Mouse (Mus musculus) mouse embryonic stem cell (cell line): ENCODE measurements around the gene Dmxl2.

Experiments used
- in situ Hi-C, 2 experiments: fragments of 300-500 bp; cut with MboI; formaldehyde crosslinking; loops; 1 replicate in 1 of 2; 3 replicates in 1 of 2; pipeline ENCODE4 v1.14.3; 2019 to 2020; ENCODE audit warnings: low sequenced_read_pairs in 2 of 2, low pct_unique_long_range_greater_than_20kb in 1 of 2, mixed read lengths in 1 of 2; ENCODE audit not compliant: unreplicated experiment in 1 of 2

Dmxl2 gene

DNA sequence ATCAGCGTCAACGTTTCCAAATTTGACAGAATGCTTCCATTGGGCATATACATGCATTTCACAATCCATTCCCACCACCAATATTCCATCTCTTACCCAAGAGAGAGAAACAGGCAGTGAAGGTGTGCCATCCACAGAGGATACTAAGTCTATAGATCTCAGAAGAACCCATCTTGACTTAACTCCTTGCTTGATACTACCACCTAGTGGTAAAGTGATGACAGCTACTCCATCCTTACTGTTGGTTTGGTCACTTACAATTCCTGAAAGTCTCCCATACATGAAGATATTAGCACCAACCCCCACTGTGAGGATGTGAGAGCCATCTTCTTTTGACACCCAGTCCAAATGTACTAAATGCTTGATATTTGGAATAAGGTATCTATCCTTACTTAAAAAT lies 85.2 kb downstream of the Dmxl2 start:
- in situ Hi-C loops = loop anchor here (5.0 to 25.0 kb wide), 2 partner anchors 219 to 229 kb away; no protein-coding TSS in a partner anchor

DNA sequence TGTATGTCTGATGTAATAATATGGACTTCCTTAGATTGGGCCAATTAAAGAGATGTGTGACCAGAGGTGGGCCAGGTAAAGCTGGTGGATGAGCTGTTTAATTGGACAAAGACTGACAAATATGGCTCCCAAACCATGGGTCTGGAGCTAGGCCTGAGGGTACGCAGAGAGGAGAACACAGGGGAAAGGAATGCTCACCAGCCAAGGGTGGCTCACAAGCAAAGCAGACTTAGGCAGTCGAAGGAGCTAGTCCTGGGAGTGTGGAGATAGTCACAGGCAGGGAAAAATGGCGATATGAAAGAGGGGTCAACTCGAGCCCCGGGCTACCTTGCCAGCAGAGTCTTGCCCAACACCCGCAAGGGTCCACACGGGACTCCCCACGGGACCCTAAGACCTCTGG lies 144.7 kb downstream of the Dmxl2 start:
- in situ Hi-C loops = no loop called here

DNA sequence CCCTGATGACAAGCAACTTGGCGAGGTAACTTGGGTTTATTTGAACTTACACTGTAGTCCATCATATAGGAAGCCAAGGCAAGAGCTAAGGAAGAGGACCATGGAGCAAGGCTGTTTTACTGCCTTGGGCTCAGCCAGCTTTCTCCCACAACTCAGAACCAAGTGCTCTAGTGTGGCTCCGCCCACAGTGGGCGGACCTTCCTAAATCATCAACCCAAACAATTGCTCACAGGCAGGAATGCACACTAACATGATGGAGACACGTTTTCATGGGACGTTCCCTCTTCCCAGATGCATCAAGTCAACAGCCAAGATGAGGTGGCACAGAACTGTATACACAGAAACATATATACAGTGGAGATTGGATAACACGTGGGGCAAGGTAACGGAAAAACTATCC lies 159.4 kb downstream of the Dmxl2 start:
- in situ Hi-C loops = no loop called here

DNA sequence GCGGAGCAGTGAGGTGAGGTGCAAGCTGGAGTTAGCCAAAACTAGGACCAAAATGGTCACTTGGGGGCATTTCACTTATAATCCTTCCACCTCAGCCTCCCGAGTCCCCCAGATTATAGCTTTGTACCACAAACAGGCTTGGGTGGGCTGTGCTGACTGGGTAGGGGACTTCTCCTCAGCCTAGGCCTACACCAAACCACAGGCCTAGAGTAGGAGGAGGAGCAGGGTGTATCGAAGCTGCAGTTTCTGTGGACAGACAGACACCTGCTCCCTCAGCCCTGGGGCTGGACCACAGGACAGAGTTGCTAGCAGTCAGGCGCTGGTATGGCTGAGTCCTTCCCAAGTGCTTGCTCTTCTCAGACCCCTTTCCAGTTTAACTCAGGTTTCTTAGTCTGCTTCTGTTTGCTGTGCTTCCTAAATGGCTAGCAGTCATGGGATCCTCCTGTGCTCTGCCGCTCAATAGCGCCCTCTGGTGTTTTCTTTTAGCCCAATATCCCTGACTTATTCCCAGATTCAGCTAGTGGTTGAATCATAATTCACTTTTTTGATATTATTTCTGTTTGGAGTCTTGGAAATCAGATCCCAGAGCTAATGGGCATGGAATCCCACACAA lies 164.8 kb downstream of the Dmxl2 start:
- in situ Hi-C loops = loop anchor here in 1 of 2 experiments (10.0 kb wide), 1 partner anchor 142 kb away; no protein-coding TSS in a partner anchor

DNA sequence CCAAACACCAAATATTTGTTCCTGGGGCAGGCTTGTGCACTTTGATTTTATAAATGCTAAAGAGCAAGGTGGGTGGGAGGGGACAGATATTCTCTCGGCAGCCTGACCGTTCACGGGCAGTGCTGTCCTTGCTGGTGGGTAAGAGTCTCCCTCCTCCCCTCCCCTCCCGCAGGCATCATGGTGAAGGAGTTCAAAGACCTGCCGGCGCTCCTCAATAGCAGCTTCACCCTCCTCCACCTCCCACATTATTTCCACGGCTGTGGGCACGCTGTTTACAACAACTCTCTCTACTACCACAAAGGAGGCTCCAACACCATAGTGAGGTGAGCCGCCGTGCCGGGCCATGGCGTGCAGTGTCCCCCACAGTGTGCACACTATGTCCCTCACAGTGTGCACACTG lies 165.8 kb downstream of the Dmxl2 start:
- in situ Hi-C loops = loop anchor here in 1 of 2 experiments (10.0 kb wide), 1 partner anchor 141 kb away; no protein-coding TSS in a partner anchor

DNA sequence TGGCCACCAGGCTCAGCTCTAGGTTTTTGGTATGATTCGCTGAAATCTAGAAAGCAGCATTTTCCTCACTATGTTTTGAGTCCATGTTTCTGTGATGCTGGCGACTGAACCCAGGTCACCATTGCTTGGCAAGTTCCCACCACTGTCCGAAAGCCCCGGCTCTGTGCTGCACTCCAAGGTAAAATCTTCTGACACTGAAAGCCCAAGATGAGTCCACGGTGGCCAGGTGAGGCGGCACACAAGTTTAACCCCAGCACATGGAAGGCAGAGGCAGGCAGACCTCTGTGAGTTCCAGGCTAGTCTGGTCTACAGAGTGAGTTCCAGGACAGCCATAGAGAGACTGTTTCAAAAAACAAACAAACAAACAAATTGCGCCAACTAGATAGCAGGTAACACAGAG lies 172.2 kb downstream of the Dmxl2 start:
- in situ Hi-C loops = no loop called here

DNA sequence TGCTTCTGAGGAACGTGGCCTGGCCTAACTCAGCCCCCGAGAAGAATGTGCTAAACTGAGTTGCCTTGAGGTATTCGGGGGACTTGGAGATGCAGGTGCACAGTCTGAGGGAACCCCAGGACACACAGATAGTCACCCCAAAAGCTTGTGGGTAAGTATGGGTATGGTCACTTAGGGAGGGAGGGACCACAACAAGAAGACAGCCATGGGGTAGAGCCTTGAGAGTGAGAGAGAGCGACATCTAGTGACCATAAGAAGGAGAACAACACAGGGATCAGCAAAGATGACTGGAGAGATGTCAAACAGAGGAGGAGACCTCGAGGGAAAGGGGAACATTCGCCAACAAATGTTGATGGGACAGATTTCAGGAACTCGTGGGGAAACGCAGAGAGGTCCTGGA lies 178.0 kb downstream of the Dmxl2 start:
- in situ Hi-C loops = loop anchor here in 1 of 2 experiments (5.0 to 25.0 kb wide), 2 partner anchors 126 to 336 kb away; partner anchors contain the start of gene Elmod1

DNA sequence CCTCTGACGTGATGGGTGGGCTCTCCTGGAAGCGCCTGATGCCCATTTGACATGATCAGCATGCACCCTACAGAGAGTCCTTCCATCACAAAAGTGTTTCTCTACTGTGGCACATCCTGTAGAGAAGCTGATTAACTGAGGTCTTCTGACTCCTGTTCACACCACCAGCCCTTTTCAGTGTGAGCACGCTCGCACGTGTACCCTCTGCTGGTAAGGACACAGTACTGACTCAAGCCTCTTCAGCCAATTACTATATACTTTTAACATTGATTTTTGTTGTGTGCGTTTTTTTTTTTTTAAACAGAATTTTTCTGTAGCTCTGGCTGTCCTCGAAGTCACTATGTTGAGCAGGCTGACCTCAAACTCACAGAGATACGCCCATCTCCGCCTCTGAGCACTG lies 185.1 kb downstream of the Dmxl2 start:
- in situ Hi-C loops = loop anchor here in 1 of 2 experiments (25.0 kb wide), 1 partner anchor 329 kb away; the partner anchor contains the start of gene Elmod1
